Mouse (Mus musculus) naive thymus-derived CD4-positive, alpha-beta T cell, adult 2 months (primary cell): ENCODE measurements at regions not wholly inside any gene's neighbourhood (a gene's known extent, or its start where the extent isn't known, plus 50 kb on each side); places are given as distances from the start of the nearest gene placed in this dataset.

Experiments
- DNase-seq: peaks from one replicate; pipeline ENCODE4 v3.0.0-alpha.2; 2011; ENCODE audit warnings: low read depth

- DNase-seq = no peak
Observed at GRCm38 (mm10) chr15:67391918-67392317, 891.2 kb upstream of the Lrrc6 start.

- no peak for DNase-seq
Observed at GRCm38 (mm10) chr15:67388514-67388913, 887.8 kb upstream of the Lrrc6 start.

- DNase-seq = no peak
Observed at GRCm38 (mm10) chr15:67386896-67387295, 886.2 kb upstream of the Lrrc6 start.

- DNase-seq = no peak
Observed at GRCm38 (mm10) chr15:67373599-67373998, 872.9 kb upstream of the Lrrc6 start.

GRCm38 (mm10) chr15:67373030-67373429 is 872.3 kb upstream of the Lrrc6 start:
- no peak for DNase-seq

- DNase-seq = no peak
Observed at GRCm38 (mm10) chr15:67364099-67364756, 863.5 kb upstream of the Lrrc6 start.

- DNase-seq = peak; percentile 40
Observed at GRCm38 (mm10) chr15:67361012-67361571, 860.4 kb upstream of the Lrrc6 start.

- DNase-seq = no peak
Observed at GRCm38 (mm10) chr15:67357867-67358266, 857.2 kb upstream of the Lrrc6 start.

GRCm38 (mm10) chr15:67355334-67355733 is 854.6 kb upstream of the Lrrc6 start:
- DNase-seq = no peak

- no peak for DNase-seq
Observed at GRCm38 (mm10) chr15:67354598-67355159, 854.0 kb upstream of the Lrrc6 start.

- DNase-seq = no peak
Observed at GRCm38 (mm10) chr15:67349501-67349900, 848.8 kb upstream of the Lrrc6 start.

- DNase-seq = peak; percentile 51
Observed at GRCm38 (mm10) chr15:67345179-67346148, 844.8 kb upstream of the Lrrc6 start.

GRCm38 (mm10) chr15:67342050-67342449 is 841.3 kb upstream of the Lrrc6 start:
- no peak for DNase-seq

- DNase-seq = no peak
Observed at GRCm38 (mm10) chr15:67337040-67337395, 836.3 kb upstream of the Lrrc6 start.

GRCm38 (mm10) chr15:67336294-67337039 is 835.8 kb upstream of the Lrrc6 start:
- DNase-seq = no peak

- no peak for DNase-seq
Observed at GRCm38 (mm10) chr15:67332521-67332920, 831.8 kb upstream of the Lrrc6 start.

GRCm38 (mm10) chr15:67320292-67320691 is 819.6 kb upstream of the Lrrc6 start:
- no peak for DNase-seq

GRCm38 (mm10) chr15:67315202-67315601 is 814.5 kb upstream of the Lrrc6 start:
- no peak for DNase-seq

GRCm38 (mm10) chr15:67313648-67314047 is 812.9 kb upstream of the Lrrc6 start:
- no peak for DNase-seq

GRCm38 (mm10) chr15:67305681-67306080 is 805.0 kb upstream of the Lrrc6 start:
- DNase-seq = no peak

GRCm38 (mm10) chr15:67303804-67304203 is 803.1 kb upstream of the Lrrc6 start:
- DNase-seq = no peak

- DNase-seq = no peak
Observed at GRCm38 (mm10) chr15:67301871-67302363, 801.2 kb upstream of the Lrrc6 start.
